Mouse (Mus musculus): ENCODE results near the gene Tnip3. TPM values are rescaled to one million over a fixed set of nuclear protein-coding genes. Genes with fewer than 3 reads are reported as not detected.

Tnip3 gene
- total RNA-seq, 2 experiments from 2014 or later, result not detected

- peak; percentile 13 for DNase-seq (ENCODE audit: low spot score)
Measured at GRCm38 (mm10) chr6:65584870-65585332, 59.8 kb downstream of the Tnip3 start.

DNA sequence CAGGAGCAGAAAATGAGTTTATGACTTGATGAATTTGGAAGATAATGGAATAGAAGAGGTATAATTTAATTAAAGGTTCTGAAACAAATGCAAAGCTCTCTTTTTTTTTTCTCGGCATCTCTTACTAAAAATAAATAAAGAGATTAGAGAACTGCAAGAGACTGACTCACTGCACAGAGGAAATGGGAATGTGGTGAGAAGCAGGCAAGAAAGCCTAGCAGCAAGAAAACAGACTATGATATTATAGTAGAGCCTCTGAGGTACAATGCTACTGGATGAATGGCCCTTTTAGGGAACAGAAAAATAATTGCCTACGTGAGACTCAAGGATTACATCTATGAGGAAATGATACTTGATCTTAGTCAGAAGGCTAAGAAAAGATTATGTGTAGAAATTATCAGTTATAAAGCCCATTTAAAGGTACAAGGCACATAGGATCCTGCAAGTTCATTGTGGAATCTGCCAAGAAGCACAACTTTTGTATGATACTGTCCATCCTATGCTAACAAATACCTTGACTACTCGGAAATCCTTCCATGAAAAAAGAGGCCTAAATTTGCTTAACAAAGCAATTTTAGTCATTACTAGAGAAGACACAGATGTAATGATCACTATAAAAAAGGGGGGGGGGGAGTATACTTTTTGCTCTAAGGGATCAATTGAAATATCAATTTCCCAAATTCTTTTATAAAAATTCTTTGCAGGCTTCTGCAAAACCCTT lies 60.4 kb downstream of the Tnip3 start:
- no peak for DNase-seq (ENCODE audit: low spot score)

DNA sequence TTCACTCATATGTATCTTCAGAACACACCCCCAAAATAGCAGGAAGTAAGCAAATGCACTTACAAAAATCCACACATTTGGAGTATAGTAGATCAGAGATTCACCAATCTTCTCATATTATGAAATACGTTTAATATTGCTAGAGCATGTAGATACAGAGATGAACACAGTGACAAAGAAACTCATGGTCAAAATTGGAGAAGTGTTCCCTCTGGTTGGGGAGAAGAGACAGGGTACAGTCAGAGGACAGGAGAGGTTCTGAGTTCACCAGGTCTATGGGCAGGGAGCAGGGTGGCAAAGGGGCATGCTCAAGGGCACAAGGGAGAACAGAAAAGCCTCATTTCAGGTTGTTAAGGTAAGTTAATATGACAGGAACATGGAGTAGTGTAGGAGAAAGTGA lies 63.7 kb downstream of the Tnip3 start:
- no peak for DNase-seq (ENCODE audit: low spot score)

DNA sequence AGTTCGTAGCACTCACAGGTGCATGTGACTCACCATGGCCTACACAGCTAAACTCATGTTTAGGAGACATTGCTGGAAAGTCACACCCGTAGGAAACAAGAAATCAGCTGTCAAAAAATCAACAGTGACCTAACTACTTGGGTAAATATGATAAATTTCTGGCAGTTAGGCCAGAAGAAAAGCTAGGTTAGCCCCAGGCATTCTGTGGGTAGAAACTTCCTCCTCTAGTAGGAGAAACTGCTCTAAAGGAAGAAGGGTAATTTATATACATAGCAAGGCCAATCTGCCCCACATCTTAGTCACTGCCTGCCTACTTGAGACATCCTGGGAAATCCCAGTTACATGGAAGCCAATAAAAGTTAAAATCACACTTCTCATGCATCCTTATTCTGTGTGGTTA lies 64.9 kb downstream of the Tnip3 start:
- DNase-seq (ENCODE audit: low spot score), result no peak

- DNase-seq (ENCODE audit: low spot score), result no peak
Measured at GRCm38 (mm10) chr6:65594171-65594570, 69.1 kb downstream of the Tnip3 start.

GRCm38 (mm10) chr6:65595371-65595770 lies 70.3 kb downstream of the Tnip3 start:
- no peak for DNase-seq (ENCODE audit: low spot score)

DNA sequence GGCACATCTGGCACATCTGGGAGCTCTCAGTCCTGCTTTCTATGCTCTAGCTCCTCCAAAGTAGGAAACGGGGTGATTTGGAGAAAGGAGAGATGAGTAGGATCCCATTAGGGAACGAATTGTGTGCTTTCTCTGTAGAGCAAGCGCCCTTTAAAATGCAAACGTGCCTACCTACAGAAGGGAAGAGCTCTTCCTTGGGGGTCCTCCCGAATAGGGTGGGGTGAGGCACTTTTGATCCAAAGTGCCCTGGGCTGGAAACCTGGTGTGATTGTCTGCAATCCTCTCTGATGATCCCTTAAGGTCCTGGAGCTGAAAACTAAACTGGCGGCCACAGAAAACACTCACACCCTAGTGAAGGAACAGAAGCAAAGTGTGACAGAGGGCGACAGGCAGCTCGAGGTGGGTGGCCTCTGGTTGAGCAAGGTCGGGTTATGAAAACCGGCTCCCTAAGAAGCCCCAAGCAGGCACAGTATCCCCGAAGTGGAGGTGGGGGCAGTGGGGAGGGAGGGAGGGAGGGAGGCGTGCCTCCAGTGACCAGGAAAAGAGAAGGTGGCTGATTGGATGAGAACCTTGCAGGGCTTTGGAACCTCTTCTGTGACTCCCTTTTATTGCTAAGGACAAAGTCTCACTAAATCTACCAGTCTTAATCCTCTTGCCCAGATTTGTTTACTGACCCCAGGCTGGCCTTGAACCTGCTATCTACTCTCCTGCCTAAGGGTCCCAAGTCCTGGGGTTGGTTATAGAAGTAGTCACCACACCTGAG lies 72.1 kb downstream of the Tnip3 start:
- DNase-seq (ENCODE audit: low spot score), result no peak

DNA sequence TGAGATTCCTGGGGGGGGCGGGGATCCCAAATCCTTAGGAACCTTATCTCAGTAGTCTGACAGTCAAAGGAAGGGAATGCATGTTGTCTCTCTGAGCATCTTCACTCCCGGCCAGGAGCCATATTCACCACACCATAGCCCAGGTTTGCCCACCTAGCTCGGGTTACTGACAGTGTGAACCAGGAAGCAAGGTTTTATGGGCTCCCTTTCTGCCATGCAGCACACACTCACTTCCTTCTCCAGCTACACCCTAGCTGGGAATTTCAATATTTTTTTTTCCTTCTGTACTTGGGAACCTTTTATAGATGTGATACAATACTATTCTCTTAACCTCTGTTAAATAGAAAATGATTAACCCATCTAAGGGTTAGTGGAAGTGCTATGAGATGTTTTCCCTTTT lies 73.4 kb downstream of the Tnip3 start:
- no peak for DNase-seq (ENCODE audit: low spot score)

GRCm38 (mm10) chr6:65599865-65600739 lies 75.0 kb downstream of the Tnip3 start:
- DNase-seq (ENCODE audit: low spot score), result no peak

- no peak for DNase-seq (ENCODE audit: low spot score)
Measured at GRCm38 (mm10) chr6:65600887-65601286, 75.8 kb downstream of the Tnip3 start.

- no peak for DNase-seq (ENCODE audit: low spot score)
Measured at GRCm38 (mm10) chr6:65605778-65606177, 80.7 kb downstream of the Tnip3 start.

DNA sequence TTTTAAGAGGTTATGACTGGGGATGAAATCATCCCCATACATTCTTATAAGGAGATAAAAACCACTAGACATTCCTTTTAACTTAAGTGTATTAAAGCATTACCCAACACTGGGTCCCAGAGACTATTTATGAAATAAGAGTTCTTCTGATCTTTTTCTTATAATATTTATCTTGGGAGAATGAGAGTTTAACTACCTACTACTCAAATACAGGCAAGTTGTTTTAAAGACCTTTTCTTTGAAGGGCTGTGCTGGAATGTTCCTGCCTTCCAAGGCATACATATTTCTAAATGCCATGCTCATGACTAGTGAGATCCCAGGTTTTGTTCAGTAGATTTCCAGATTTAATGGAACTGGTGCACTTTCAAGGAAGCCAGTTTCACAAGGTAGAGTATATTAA lies 81.8 kb downstream of the Tnip3 start:
- DNase-seq (ENCODE audit: low spot score), result no peak

GRCm38 (mm10) chr6:65611834-65612233 lies 86.7 kb downstream of the Tnip3 start:
- no peak for DNase-seq (ENCODE audit: low spot score)

GRCm38 (mm10) chr6:65613924-65614585 lies 88.9 kb downstream of the Tnip3 start:
- no peak for DNase-seq (ENCODE audit: low spot score)

DNA sequence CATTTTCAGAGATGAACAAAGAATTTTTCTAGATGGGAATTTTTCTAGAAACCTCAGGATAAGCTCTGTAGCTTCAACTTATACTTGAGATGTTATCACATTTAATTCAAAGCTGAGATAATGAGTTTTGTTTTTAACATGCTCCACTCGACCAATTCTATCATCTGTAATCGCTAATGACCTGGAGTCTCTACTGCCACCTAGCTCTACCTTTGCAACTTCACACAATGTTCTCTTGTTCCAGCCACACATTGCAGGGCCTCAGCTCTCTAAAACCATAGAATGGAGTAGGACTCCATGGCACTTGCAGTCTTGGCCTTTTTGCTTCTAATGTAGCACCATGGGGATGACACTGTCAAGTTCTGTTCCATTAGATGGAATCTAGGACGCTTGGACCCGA lies 90.5 kb downstream of the Tnip3 start:
- DNase-seq (ENCODE audit: low spot score), result no peak

DNA sequence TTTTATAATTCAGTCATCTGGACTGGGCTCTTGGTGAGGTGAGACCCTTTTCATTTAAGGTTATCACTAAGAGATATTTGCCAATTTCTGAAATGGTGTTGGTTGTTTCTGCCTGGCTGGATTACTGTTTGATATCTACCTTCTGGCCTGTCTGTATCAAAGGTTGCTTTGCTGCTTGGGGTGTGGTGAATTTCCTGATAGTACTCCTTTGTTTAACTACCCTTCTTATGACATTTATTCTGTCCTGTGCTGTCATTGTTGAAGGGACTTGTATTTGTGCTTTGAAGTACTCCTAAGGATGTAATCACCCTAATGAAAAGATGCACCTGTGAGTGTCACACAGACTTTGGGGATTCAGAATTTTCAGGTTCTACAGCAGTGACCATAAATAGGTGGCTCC lies 96.1 kb downstream of the Tnip3 start:
- DNase-seq (ENCODE audit: low spot score), result no peak

- DNase-seq (ENCODE audit: low spot score), result no peak
Measured at GRCm38 (mm10) chr6:65623016-65623715, 98.1 kb downstream of the Tnip3 start.

DNA sequence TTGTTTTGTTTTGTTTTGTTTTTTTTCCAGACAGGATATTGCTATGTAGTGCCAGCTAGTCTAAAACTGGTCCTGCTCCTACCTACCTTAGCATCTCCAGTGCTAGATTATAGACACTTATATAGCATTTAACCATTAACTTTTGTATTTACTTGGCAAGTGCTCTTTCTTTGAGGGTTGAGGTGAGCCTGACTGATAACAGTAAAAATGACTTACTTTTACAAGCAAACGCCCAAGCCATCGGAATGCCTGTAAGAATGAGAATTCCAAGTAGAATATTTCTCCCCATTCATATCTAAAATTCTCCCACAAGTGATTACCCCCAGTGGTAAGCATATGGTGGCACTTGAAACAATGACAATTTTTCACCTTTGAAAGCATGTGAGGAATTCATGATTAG lies 105.5 kb downstream of the Tnip3 start:
- no peak for DNase-seq (ENCODE audit: low spot score)

DNA sequence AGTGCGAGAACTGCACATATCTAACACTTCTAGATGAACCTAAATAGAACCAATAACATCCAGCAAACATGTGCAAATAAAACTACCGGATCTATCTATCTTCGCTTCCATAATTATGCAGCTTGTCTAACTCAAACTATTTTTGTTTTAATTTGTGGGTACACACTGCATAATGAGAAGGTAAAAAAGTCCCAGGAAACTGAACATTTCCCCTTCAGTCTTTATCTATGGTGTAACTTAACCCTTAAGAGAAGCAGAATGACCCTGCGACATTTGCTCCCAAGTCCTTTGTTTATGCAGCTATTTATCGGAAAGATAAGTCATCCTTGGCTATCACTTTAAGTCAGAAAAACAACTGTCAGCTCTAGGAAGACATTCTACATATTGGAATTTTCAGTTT lies 107.1 kb downstream of the Tnip3 start:
- no peak for DNase-seq (ENCODE audit: low spot score)

GRCm38 (mm10) chr6:65642431-65642830 lies 117.3 kb downstream of the Tnip3 start:
- DNase-seq (ENCODE audit: low spot score), result no peak

GRCm38 (mm10) chr6:65644110-65644509 lies 119.0 kb downstream of the Tnip3 start:
- no peak for DNase-seq (ENCODE audit: low spot score)
